Mouse (Mus musculus): ENCODE data around the gene Kdm5b. TPM values are rescaled to one million over a fixed set of nuclear protein-coding genes. Genes with fewer than 3 reads are reported as not detected.

Gene Kdm5b
- polyA plus RNA-seq, 1 experiment from 2014 or later, result 39.9 TPM

GRCm38 (mm10) chr1:134680617-134681016 lies 120.6 kb downstream of the Kdm5b start:
- 15% methylated on average over 6 of the region's 6 CpGs for WGBS
- no peaks in the 10 kb centered on the region for H3K36me3 ChIP-seq

GRCm38 (mm10) chr1:134682460-134682859 lies 122.5 kb downstream of the Kdm5b start:
- no peaks in the 10 kb centered on the region for H3K36me3 ChIP-seq
- WGBS, result 31% methylated on average over 9 of the region's 9 CpGs

More at GRCm38 (mm10) chr1:134680617-134681016, 120.6 kb downstream of the Kdm5b start:
- no peaks in the 10 kb centered on the region for H3K9me3 ChIP-seq (replicated peaks)
- H3K4me2 ChIP-seq, result no peak overlapping the region
- H3K4me3 ChIP-seq, result no peak overlapping the region
- H3K27ac ChIP-seq (ENCODE audit: poor library complexity, severe bottlenecking), result no peak overlapping the region
- H3K9ac ChIP-seq, result no peak overlapping the region
- H3K4me1 ChIP-seq (replicated peaks), result peaks cover 10% of the 10 kb centered on the region; the same call in 1 of the 2 replicates
- no peak for ATAC-seq (ENCODE audit: insufficient number of reproducible peaks, low FRiP score)
- H3K27me3 ChIP-seq (replicated peaks), result peaks cover 38% of the 10 kb centered on the region

More at GRCm38 (mm10) chr1:134682460-134682859, 122.5 kb downstream of the Kdm5b start:
- H3K27me3 ChIP-seq (replicated peaks), result peaks cover 34% of the 10 kb centered on the region
- H3K27ac ChIP-seq (ENCODE audit: poor library complexity, severe bottlenecking), result no peak overlapping the region
- H3K4me2 ChIP-seq, result no peak overlapping the region
- H3K9me3 ChIP-seq (replicated peaks), result no peaks in the 10 kb centered on the region
- no peak overlapping the region for H3K9ac ChIP-seq
- ATAC-seq (ENCODE audit: insufficient number of reproducible peaks, low FRiP score), result no peak
- no peaks in the 10 kb centered on the region for H3K4me1 ChIP-seq (replicated peaks)
- no peak overlapping the region for H3K4me3 ChIP-seq

Other genes with a start within 250 kb of the Kdm5b start
- 17.1 and 17.3 TPM in 2 replicates for gene Ppfia4, start 227.2 kb upstream of the Kdm5b start, polyA plus RNA-seq (2016; fragmentation: Nextera tagmentation; extraction: Ambion mirVana)
- gene Tmem183a, start 198.2 kb upstream of the Kdm5b start, polyA plus RNA-seq (2016; fragmentation: Nextera tagmentation; extraction: Ambion mirVana), result 67.6 and 73.8 TPM in 2 replicates
- gene 4933406M09Rik, start 174.2 kb upstream of the Kdm5b start, polyA plus RNA-seq (2016; fragmentation: Nextera tagmentation; extraction: Ambion mirVana), result not detected in 2 replicates
- 37.6 and 38.8 TPM in 2 replicates for gene Cyb5r1, start 154.6 kb upstream of the Kdm5b start, polyA plus RNA-seq (2016; fragmentation: Nextera tagmentation; extraction: Ambion mirVana)
- 126 and 134 TPM in 2 replicates for gene Adipor1, start 144.8 kb upstream of the Kdm5b start, polyA plus RNA-seq (2016; fragmentation: Nextera tagmentation; extraction: Ambion mirVana)
- gene Klhl12, start 104.6 kb upstream of the Kdm5b start, polyA plus RNA-seq (2016; fragmentation: Nextera tagmentation; extraction: Ambion mirVana), result 18.8 and 20.4 TPM in 2 replicates
- 32.2 and 32.8 TPM in 2 replicates for gene Rabif, start 65.5 kb upstream of the Kdm5b start, polyA plus RNA-seq (2016; fragmentation: Nextera tagmentation; extraction: Ambion mirVana)
- gene Mgat4e, start 10.5 kb upstream of the Kdm5b start, polyA plus RNA-seq (2016; fragmentation: Nextera tagmentation; extraction: Ambion mirVana), result not detected in 2 replicates
- gene Syt2, start 86.5 kb downstream of the Kdm5b start, polyA plus RNA-seq (2016; fragmentation: Nextera tagmentation; extraction: Ambion mirVana), result 0.23 and 0.86 TPM in 2 replicates

Data from heart, embryonic 12.5 days (tissue).